In the genomic region with DNA sequence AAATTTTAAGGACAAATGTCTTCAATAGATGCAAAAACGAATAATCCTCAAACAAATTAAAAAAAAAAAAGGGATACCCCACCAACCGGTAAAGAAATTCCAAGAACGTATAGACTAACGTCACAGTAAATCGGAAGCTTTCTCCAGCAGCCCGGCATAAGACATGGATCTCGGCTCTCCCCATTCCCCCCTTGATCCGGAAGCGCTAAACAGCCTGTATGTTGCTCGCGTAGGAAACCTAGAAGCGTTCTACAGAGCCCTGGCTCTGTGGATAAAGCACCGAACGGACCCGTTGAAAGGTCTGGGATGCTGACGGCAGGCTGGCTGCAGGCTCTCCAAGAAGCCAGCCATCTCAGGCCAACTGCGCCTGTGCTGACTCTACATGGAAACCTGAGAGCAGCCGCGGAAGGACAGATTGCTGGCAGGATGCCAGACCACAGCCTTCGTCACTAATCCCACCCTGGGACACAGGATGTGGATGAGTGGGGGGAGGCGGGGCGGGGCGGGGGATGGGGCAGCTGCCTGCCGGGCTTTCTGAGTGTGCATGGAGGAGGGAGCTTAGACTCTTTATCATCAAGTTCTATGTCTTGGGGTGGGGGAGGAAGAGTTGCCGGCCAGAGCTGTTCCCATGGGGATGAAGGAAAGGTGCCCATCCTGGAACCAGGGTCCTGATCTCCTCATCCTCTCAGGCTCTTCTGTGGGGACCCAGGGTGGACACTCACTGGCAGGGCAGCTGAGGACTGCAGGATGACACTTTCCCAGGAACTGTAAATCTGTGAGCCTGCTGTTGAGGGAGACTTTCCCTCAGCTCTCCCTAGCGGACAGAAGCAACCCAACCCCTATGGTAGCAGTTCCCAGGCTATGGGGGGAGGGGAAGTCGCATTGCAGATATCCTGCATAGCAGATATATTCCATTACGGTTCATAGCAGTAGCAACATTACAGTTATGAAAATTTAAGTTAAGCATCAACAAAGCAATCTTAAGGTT, we compare ENCODE assay signal across 8 mouse cellular contexts. TPM values are rescaled to one million over a fixed set of nuclear protein-coding genes. Genes with fewer than 3 reads are reported as not detected.
A peak's percentile ranks its signal among the peaks of the same experiment; 100 is the strongest.
DNase-seq lines count a peak whose midpoint lies in the region; ATAC-seq and TF ChIP-seq lines count a peak whose summit lies in the region.

No protein-coding gene starts in this region.

- no peak overlapping the region for H3K27ac ChIP-seq in cortical plate, adult 2 months (ENCODE audit: insufficient read depth, low read length)
- H3K27ac ChIP-seq in limb, embryonic 12.5 days = peak overlapping the region; percentile 94
- H3K27ac ChIP-seq in midbrain, embryonic 14.5 days (replicated peaks; ENCODE audit: low read depth, low read length) = peak overlapping the region; percentile 96
- H3K27ac ChIP-seq in stomach, embryonic 15.5 days = peak overlapping the region; percentile 95

- H3K9me3 ChIP-seq in limb, embryonic 12.5 days = no peaks in the 10 kb centered on the region
- H3K9me3 ChIP-seq in midbrain, embryonic 14.5 days (ENCODE audit: control insufficient read depth, low read length) = no peaks in the 10 kb centered on the region
- no peaks in the 10 kb centered on the region for H3K9me3 ChIP-seq in stomach, embryonic 15.5 days

- 2% methylated on average over 28 of the region's 28 CpGs for WGBS in limb, embryonic 12.5 days
- WGBS in midbrain, embryonic 14.5 days = 5% methylated on average over 28 of the region's 28 CpGs
- WGBS in stomach, embryonic 15.5 days = 2% methylated on average over 28 of the region's 28 CpGs

- no peaks in the 10 kb centered on the region for H3K4me1 ChIP-seq in cortical plate, adult 2 months (ENCODE audit: control insufficient read depth, insufficient read depth, low read length)
- H3K4me1 ChIP-seq in limb, embryonic 12.5 days (replicated peaks) = peaks cover 21% of the 10 kb centered on the region
- H3K4me1 ChIP-seq in midbrain, embryonic 14.5 days (ENCODE audit: control insufficient read depth, insufficient read depth, low read length) = peaks cover 30% of the 10 kb centered on the region
- peaks cover 17% of the 10 kb centered on the region for H3K4me1 ChIP-seq in stomach, embryonic 15.5 days

- no peaks in the 10 kb centered on the region for H3K36me3 ChIP-seq in limb, embryonic 12.5 days
- no peaks in the 10 kb centered on the region for H3K36me3 ChIP-seq in midbrain, embryonic 14.5 days (ENCODE audit: control insufficient read depth, insufficient read depth, low read length)
- no peaks in the 10 kb centered on the region for H3K36me3 ChIP-seq in stomach, embryonic 15.5 days

- H3K4me3 ChIP-seq in cortical plate, adult 2 months (ENCODE audit: insufficient read depth, low read length) = peak overlapping the region; percentile 28
- peak overlapping the region; percentile 33 for H3K4me3 ChIP-seq in limb, embryonic 12.5 days (replicated peaks)
- peak overlapping the region; percentile 34 for H3K4me3 ChIP-seq in midbrain, embryonic 14.5 days (replicated peaks; ENCODE audit: low read depth, low read length)
- peak overlapping the region; percentile 38 for H3K4me3 ChIP-seq in stomach, embryonic 15.5 days (replicated peaks)

- H3K4me2 ChIP-seq in limb, embryonic 12.5 days = peak overlapping the region; percentile 50
- H3K4me2 ChIP-seq in midbrain, embryonic 14.5 days (ENCODE audit: low read length) = peak overlapping the region; percentile 62
- H3K4me2 ChIP-seq in stomach, embryonic 15.5 days = peak overlapping the region; percentile 63

- DNase-seq in cerebellum, postnatal 14 days = peak; percentile 85 to 89
- DNase-seq in cerebellum, adult 9-10 months = no peak
- DNase-seq in gastrocnemius, postnatal 25 days = peak; percentile 83
- DNase-seq in hindlimb bud, embryonic 11.5 days (ENCODE audit: extremely low spot score, low read depth, low spot score) = peak; percentile 76
- DNase-seq in midbrain, embryonic 14.5 days = peak; percentile 96

- peak; percentile 31; the same call in 1 of the 2 replicates for TF ChIP-seq POLR2A in cortical plate, adult 2 months (IDR thresholded peaks at IDR 0.05; ENCODE audit: extremely low read depth, insufficient read depth, low read length)

- H3K27me3 ChIP-seq in limb, embryonic 12.5 days = no peaks in the 10 kb centered on the region
- H3K27me3 ChIP-seq in midbrain, embryonic 14.5 days (ENCODE audit: control insufficient read depth, insufficient read depth, low read length) = no peaks in the 10 kb centered on the region
- H3K27me3 ChIP-seq in stomach, embryonic 15.5 days (replicated peaks) = no peaks in the 10 kb centered on the region

- peak; percentile 90 for ATAC-seq in limb, embryonic 12.5 days (ENCODE audit: insufficient number of reproducible peaks, insufficient read depth, low FRiP score, low TSS enrichment, low read depth)
- ATAC-seq in midbrain, embryonic 14.5 days (ENCODE audit: low FRiP score, low TSS enrichment) = peak; percentile 86
- ATAC-seq in stomach, embryonic 15.5 days (ENCODE audit: insufficient read depth, low FRiP score, low read depth) = peak; percentile 91

- peak overlapping the region; percentile 5; the same call in 1 of the 2 replicates for H3K9ac ChIP-seq in limb, embryonic 12.5 days (replicated peaks)
- peak overlapping the region; percentile 56 for H3K9ac ChIP-seq in midbrain, embryonic 14.5 days (replicated peaks; ENCODE audit: low read length)
- no peak overlapping the region for H3K9ac ChIP-seq in stomach, embryonic 15.5 days

- no peak for TF ChIP-seq CTCF in cortical plate, adult 2 months (IDR thresholded peaks at IDR 0.05; ENCODE audit: extremely low read depth, insufficient read depth, low read length)

RNA-seq across cellular contexts. Expression of a gene that starts 15.1 kb away (rescaled TPM):
- polyA plus RNA-seq in cortical plate, adult 2 months (2012; rRNA removed) = 10.1 and 10.3 TPM in 2 replicates
- total RNA-seq in gastrocnemius, postnatal 25 days (2021) = 1 to 10 TPM; 3.9 to 4.1 TPM
- polyA plus RNA-seq in limb, embryonic 12.5 days (2016; fragmentation: Nextera tagmentation; extraction: Ambion mirVana) = 16.7 and 20.7 TPM in 2 replicates
- 19.5 and 19.9 TPM in 2 replicates for polyA plus RNA-seq in midbrain, embryonic 14.5 days (2014; fragmentation: Nextera tagmentation; extraction: Ambion mirVana)
- 40.1 and 42.1 TPM in 2 replicates for polyA plus RNA-seq in stomach, embryonic 15.5 days (2015; fragmentation: Nextera tagmentation; extraction: Ambion mirVana)
